Mouse (Mus musculus) erythroblast, embryonic 14.5 days (primary cell): ENCODE data around the gene Bmp2k.

ENCODE experiments used
- GATA1 ChIP-seq: IDR thresholded peaks from 2 replicates; pipeline ENCODE4 v1.6.1; 2012; ENCODE audit warnings: low read length, inconsistent platforms, mixed read lengths
- TAL1 ChIP-seq: IDR thresholded peaks from 3 replicates; pipeline ENCODE4 v1.6.1; 2012; ENCODE audit warnings: low read length, inconsistent platforms, mixed read lengths

- TF ChIP-seq TAL1, result 0 out of 3 replicates have a peak, but pooled peaks have one; percentile 16
- peak; percentile 37; the same call in 1 of the 2 replicates for TF ChIP-seq GATA1
Observed at GRCm38 (mm10) chr5:96949839-96950666, 47.4 kb upstream of the Bmp2k start.
